Mouse (Mus musculus): Measurements from ENCODE around the gene Cdk14.

DNA sequence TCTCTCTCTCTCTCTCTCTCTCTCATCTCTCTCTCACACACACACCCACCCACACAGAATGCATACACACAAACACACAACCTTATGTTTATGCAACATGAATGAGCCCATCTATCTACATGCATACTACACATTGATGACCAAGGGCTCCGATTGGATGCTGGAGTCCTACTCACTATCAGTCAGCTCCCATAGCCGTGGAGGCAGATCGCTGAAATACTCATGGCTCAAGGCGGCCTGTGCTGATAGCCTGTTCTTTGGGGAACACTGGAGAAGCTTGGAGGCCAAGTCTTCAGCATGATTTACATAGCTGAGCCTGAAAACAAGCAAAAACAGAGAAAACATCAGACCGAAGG is 526.3 kb downstream of the Cdk14 start:
- no peak for TF ChIP-seq CTCF (IDR thresholded peaks at IDR 0.05; ENCODE audit: low read depth, low read length)
- TF ChIP-seq POLR2A (IDR thresholded peaks at IDR 0.05; ENCODE audit: insufficient read depth, low read length) = no peak
- TF ChIP-seq EP300 (IDR thresholded peaks at IDR 0.05; ENCODE audit: insufficient read depth, low read depth, low read length) = no peak
